Mouse (Mus musculus): ENCODE results near the gene Fbxw4. TPM values are rescaled to one million over a fixed set of nuclear protein-coding genes. Genes with fewer than 3 reads are reported as not detected.

The Fbxw4 gene
- total RNA-seq, 2 experiments from 2014 or later = 28.7 to 33.3 TPM

DNA sequence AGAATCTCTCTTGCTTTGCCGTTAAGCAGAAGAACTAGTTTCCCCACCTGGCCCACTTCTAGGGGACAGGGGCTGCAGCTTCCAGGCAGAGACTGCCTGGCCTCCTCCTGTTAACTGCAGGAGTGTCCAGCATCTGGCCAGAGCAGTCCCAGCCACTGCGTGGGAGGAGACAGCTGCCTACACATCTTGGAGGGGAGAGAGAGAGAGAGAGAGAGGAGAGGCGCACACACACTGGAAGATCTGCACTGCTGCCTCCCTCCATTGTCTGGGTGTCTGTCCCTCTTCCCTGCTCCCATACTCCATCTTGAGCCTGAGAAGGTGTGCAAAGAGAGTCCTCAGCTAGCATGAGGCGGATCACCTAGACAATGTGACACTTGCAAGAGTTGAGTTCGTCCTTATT lies 130.8 kb downstream of the Fbxw4 start:
- intact Hi-C loops (cut with DNase I) = no loop called here
- no peak for DNase-seq (ENCODE audit: extremely low spot score in 1 of 2, low spot score in 2 of 2)

Other genes starting within 250 kb of the Fbxw4 start
- gene Poll, start 99.8 kb downstream of the Fbxw4 start, total RNA-seq (2021) = 1 to 10 TPM; 5.4 to 5.8 TPM
- 10 to 100 TPM; 55.4 to 58.4 TPM for gene Gm17018, start 99.7 kb downstream of the Fbxw4 start, total RNA-seq (2021)
- not detected for gene Fgf8, start 82.6 kb upstream of the Fbxw4 start, total RNA-seq (2021)
- 10 to 100 TPM in 1 of 2 experiments, 1 to 10 TPM in 1; 9.7 to 11.1 TPM for gene Npm3, start 89.3 kb upstream of the Fbxw4 start, total RNA-seq (2021)
- gene Mgea5, start 123.5 kb upstream of the Fbxw4 start, total RNA-seq (2021) = 100 to 1,000 TPM; 146 to 152 TPM
- gene Kcnip2, start 155.7 kb upstream of the Fbxw4 start, total RNA-seq (2021) = 100 to 1,000 TPM; 114 to 127 TPM

Measured in left cerebral cortex, postnatal 10 days (tissue).